Mouse (Mus musculus) hindbrain, embryonic 15.5 days (tissue): Measurements from ENCODE around the gene Slain2. TPM values are rescaled to one million over a fixed set of nuclear protein-coding genes. Genes with fewer than 3 reads are reported as not detected.
"Not testable (repeated sequence)": the region's sequence is repeated elsewhere in the genome, so short reads cannot be mapped to it uniquely, and the experiment has no call there.

Experiments used
- ATAC-seq: fragments of 200-750 bp; cut with Nextera tagmentation; 2 replicates; pipeline ENCODE4 v1.8.0; 2017; ENCODE audit warnings: low read depth, moderate number of reproducible peaks, moderate TSS enrichment; ENCODE audit not compliant: low FRiP score
- H3K27ac ChIP-seq: fragments of 300-500 bp; sonication (generic); replicated peaks from 2 replicates; pipeline ENCODE4 v1.5.1; 2015; ENCODE audit warnings: mild to moderate bottlenecking, inconsistent platforms
- H3K27me3 ChIP-seq: fragments of 300-500 bp; sonication (generic); 2 replicates; pipeline ENCODE4 v1.6.1; 2015; ENCODE audit warnings: control low read depth, inconsistent platforms
- H3K36me3 ChIP-seq: fragments of 300-500 bp; sonication (generic); 2 replicates; pipeline ENCODE4 v1.6.1; 2015; ENCODE audit warnings: control low read depth, inconsistent platforms
- H3K4me1 ChIP-seq: fragments of 300-500 bp; sonication (generic); replicated peaks from 2 replicates; pipeline ENCODE4 v1.6.1; 2015; ENCODE audit warnings: control low read depth, inconsistent platforms
- H3K4me2 ChIP-seq: fragments of 300-500 bp; sonication (generic); 2 replicates; pipeline ENCODE4 v1.6.1; 2015; ENCODE audit warnings: moderate library complexity, mild to moderate bottlenecking, inconsistent platforms
- H3K4me3 ChIP-seq: fragments of 300-500 bp; sonication (generic); 2 replicates; pipeline ENCODE4 v1.5.1; 2015; ENCODE audit warnings: mild to moderate bottlenecking, inconsistent platforms
- H3K9ac ChIP-seq: fragments of 300-500 bp; sonication (generic); 2 replicates; pipeline ENCODE4 v1.6.1; 2015; ENCODE audit warnings: inconsistent platforms
- H3K9me3 ChIP-seq: fragments of 300-500 bp; sonication (generic); 2 replicates; pipeline ENCODE4 v1.6.1; 2016; ENCODE audit warnings: control low read depth, inconsistent platforms
- WGBS: fragments of 180-500 bp; shearing (Covaris S2); methylation state at CpG from one replicate; pipeline ENCODE4 v1.1.7; 2015; 5-methylcytosine and 5-hydroxymethylcytosine counted together
- polyA plus RNA-seq: library from polyadenylated mRNA; unstranded; fragments of >200 nt; fragmentation: Nextera tagmentation; extraction: Ambion mirVana; gene quantifications from 2 replicates; pipeline ENCODE4 v1.2.1, GENCODE M21; 2015

The Slain2 gene
- polyA plus RNA-seq, 1 experiment from 2014 or later = 16.0 TPM

DNA sequence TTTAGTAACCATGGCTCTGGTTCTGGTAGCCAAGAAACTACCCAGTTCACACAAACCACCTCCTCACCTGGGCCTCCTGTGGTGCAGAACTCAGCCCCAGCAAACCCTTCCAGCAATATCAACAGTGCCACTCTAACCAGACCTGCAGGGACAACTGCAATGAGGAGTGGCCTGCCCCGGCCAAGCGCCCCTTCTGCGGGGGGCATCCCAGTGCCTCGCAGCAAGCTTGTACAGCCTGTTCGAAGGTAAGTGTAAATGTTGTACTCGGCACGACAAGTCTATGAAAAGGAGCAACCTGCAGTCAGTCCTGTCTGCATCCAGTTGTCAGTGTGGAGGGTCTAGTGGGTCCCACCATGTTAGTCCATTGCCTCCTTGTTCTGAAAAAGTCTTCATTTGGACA is 60.5 kb downstream of the Slain2 start, which contains the start of gene Gm10135:
Gene Gm10135 (minus strand): TSS at position 101 of the 400 bp plus-strand sequence.
- WGBS = 95% methylated on average over 7 of the region's 7 CpGs

DNA sequence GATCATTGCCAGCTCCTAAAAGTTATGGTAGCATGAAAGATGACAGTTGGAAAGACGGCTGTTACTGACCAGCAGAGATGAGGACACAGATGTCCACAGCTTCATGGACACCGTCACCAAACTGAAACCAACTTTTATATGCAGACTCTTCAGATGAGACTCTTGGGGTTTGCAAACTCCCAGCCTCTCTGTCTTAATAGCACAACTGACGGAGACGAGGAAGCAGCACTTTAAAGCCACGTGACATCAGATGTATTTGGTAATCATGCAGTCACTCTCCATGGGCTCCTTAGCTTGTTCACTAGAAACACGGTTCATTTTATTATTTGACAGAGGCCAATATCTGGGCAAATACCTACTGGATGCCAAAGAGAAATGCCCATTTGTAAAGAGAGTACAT is 61.9 kb downstream of the Slain2 start:
- WGBS = 87% methylated on average over 6 of the region's 6 CpGs
- no peak for ATAC-seq
- Histone ChIP-seq H3K4me3 (no peak overlapping the region), H3K9me3 (no peaks in the 10 kb centered on the region), H3K4me2 (no peak overlapping the region), H3K4me1 (no peaks in the 10 kb centered on the region), H3K27me3 (no peaks in the 10 kb centered on the region), H3K36me3 (peaks cover 40% of the 10 kb centered on the region), H3K9ac (no peak overlapping the region), H3K27ac (no peak overlapping the region)

More for the DNA sequence above, 60.5 kb downstream of the Slain2 start, which contains the start of gene Gm10135:
- H3K27ac ChIP-seq = no peak within 1 kb of the TSS
- peaks cover 39% of the 10 kb centered on the region for H3K36me3 ChIP-seq
- no peak within 1 kb of the TSS for H3K9ac ChIP-seq
- H3K9me3 ChIP-seq = no peaks in the 10 kb centered on the region
- H3K27me3 ChIP-seq = no peaks in the 10 kb centered on the region
- H3K4me3 ChIP-seq = no peak within 1 kb of the TSS
- ATAC-seq = peak; percentile 27; the same call in 1 of the 2 replicates
- no peaks in the 10 kb centered on the region for H3K4me1 ChIP-seq
- H3K4me2 ChIP-seq = no peak within 1 kb of the TSS

DNA sequence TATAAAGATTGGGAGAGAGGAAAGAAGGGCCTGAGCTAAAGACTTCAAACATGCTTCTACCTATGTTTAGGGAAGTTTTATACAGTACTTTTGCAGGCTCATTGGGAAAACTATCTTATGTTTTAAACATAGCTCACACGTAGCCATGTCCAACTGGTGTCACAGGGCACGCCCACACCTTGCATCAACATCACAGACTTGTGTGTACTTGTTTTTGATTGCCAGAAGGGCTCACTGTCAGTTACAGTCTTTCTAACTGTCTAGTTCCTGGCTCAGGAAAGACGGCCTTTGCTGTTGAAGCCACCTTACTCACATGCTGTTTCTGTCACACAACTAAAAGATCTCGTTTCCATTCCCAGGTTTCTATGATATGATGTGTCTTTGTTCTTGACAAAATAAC is 62.4 kb downstream of the Slain2 start:
- H3K36me3 ChIP-seq = peaks cover 40% of the 10 kb centered on the region

DNA sequence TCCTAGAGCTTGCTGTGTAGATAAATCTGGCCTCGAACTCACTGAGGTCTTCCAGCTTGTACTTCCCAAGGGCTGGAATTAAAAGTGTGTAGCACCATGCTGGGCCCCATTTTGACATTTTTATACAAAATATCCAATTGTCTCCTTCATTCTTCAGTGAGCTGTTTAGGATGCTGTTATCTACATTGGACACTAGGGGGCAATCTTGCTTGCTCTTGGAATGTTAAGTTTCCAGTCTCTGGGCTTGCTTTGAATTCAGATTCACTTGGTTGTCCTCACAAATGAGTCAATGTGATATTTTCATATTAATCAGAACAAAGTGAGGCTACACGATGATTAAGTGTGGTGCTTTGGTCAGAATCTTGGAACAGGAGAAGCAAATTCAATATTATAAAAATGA is 70.0 kb downstream of the Slain2 start:
- ATAC-seq = no peak
- H3K27me3 ChIP-seq = no peaks in the 10 kb centered on the region
- no peaks in the 10 kb centered on the region for H3K9me3 ChIP-seq
- H3K9ac ChIP-seq = no peak overlapping the region
- H3K4me3 ChIP-seq = no peak overlapping the region
- H3K4me1 ChIP-seq = no peaks in the 10 kb centered on the region
- no peak overlapping the region for H3K27ac ChIP-seq
- H3K4me2 ChIP-seq = no peak overlapping the region
- 0 out of 2 replicates have a peak, but pooled peaks cover 6% of the 10 kb centered on the region for H3K36me3 ChIP-seq
- WGBS = 11% methylated on average over 2 of the region's 2 CpGs

More for the DNA sequence above, 62.4 kb downstream of the Slain2 start:
- Histone ChIP-seq H3K4me1 (no peaks in the 10 kb centered on the region), H3K27ac (no peak overlapping the region), H3K4me2 (no peak overlapping the region), H3K9me3 (no peaks in the 10 kb centered on the region), H3K4me3 (no peak overlapping the region), H3K27me3 (no peaks in the 10 kb centered on the region), H3K9ac (no peak overlapping the region)
- ATAC-seq = no peak
- WGBS = 88% methylated on average over 4 of the region's 4 CpGs

DNA sequence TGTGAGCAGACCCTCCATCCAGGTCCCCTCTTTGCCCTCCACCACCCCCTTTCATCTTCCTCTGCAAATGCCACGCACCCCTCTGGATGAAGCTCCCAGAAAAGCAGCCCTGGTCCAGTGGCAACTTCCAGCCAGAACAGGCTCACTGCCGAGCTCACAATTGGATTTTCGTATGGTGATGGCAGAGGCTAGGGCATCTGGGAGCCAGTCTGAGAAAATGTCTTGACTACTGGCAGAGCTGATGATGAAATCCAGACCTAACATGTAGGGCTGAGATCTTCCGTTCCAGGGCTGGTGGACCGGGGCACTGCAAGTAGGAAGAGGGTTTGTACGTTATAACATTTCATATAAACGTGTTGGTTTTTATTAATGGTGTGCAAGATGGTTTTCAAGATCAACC is 73.7 kb downstream of the Slain2 start:
- H3K9me3 ChIP-seq = no peaks in the 10 kb centered on the region
- no peaks in the 10 kb centered on the region for H3K36me3 ChIP-seq
- H3K4me1 ChIP-seq = no peaks in the 10 kb centered on the region
- ATAC-seq = no peak
- no peak overlapping the region for H3K9ac ChIP-seq
- WGBS = 90% methylated on average over 7 of the region's 7 CpGs
- H3K4me2 ChIP-seq = no peak overlapping the region
- no peak overlapping the region for H3K4me3 ChIP-seq
- H3K27me3 ChIP-seq = no peaks in the 10 kb centered on the region
- H3K27ac ChIP-seq = no peak overlapping the region

DNA sequence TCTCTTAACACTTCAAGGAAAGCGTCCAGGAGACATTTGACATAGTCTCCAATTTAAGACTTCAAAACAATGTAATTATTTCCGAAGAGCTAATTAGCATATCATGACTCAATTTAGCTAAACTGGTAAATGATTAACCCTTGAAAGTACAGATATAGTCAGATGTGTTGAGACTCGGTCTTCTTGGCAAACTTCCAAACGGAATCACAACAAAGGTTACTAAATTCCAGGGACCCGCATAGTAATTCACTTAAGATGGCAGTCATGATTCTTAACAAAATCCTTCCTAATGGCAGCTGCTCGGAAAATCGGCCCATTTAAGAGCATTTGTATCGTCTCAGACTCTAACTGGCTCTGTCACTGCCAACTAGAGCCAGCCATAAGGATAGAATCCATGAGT is 75.7 kb downstream of the Slain2 start:
- Histone ChIP-seq H3K4me1 (no peaks in the 10 kb centered on the region), H3K27me3 (no peaks in the 10 kb centered on the region), H3K9ac (no peak overlapping the region), H3K9me3 (no peaks in the 10 kb centered on the region), H3K4me3 (no peak overlapping the region), H3K27ac (no peak overlapping the region), H3K4me2 (no peak overlapping the region), H3K36me3 (no peaks in the 10 kb centered on the region)
- ATAC-seq = no peak
- whole genome bisulfite sequencing = 58% methylated on average over 8 of the region's 8 CpGs

DNA sequence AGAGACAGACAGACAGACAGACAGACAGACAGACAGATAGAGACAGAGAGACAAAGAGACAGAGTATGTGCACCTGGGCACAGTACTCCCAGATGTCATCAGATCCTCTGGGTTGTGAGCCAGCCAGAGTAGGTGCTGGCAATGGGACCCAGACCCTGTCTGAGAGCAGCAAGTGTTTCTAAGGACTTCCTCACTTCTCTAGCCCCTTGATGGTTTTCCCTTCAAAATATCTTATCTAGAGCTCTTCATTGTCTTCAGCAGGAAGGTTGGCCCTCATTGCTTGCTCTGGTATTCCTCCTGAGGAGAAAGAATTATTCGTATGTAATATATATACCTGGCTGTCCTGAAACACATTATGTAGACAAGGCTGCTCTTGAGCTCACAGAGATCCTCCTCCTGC is 78.4 kb downstream of the Slain2 start:
- peaks cover 5% of the 10 kb centered on the region for H3K4me1 ChIP-seq
- no peak overlapping the region for H3K4me2 ChIP-seq
- no peaks in the 10 kb centered on the region for H3K27me3 ChIP-seq
- no peak overlapping the region for H3K27ac ChIP-seq
- no peaks in the 10 kb centered on the region for H3K9me3 ChIP-seq
- H3K4me3 ChIP-seq = no peak overlapping the region
- H3K36me3 ChIP-seq = no peaks in the 10 kb centered on the region
- H3K9ac ChIP-seq = no peak overlapping the region
- ATAC-seq = no peak
- WGBS = 94% methylated on average over 1 of the region's 1 CpGs

DNA sequence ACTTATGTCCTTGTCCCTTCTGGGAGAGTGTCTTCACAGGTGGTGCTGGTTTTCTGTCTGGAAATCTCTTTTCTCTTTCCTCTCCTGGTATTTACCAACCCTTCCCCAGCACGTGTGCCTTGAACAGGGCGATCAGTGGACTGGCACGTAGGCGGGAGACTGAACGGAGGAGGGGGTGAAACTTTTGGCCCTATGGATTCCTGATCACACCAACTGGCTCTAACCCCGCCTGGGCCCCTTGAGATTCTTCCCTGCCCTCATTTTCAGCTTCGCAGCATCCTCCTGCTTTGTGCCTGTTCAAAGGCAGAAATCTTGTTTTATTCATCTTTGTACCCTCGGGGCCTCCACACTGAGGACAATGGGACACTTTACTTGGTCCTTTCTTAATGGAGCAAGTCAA is 80.3 kb downstream of the Slain2 start:
- ATAC-seq = no peak
- Histone ChIP-seq H3K27me3 (no peaks in the 10 kb centered on the region), H3K9ac (no peak overlapping the region), H3K36me3 (no peaks in the 10 kb centered on the region), H3K9me3 (no peaks in the 10 kb centered on the region), H3K27ac (no peak overlapping the region), H3K4me1 (peaks cover 5% of the 10 kb centered on the region), H3K4me3 (no peak overlapping the region), H3K4me2 (no peak overlapping the region)
- 28% methylated on average over 8 of the region's 8 CpGs for WGBS

DNA sequence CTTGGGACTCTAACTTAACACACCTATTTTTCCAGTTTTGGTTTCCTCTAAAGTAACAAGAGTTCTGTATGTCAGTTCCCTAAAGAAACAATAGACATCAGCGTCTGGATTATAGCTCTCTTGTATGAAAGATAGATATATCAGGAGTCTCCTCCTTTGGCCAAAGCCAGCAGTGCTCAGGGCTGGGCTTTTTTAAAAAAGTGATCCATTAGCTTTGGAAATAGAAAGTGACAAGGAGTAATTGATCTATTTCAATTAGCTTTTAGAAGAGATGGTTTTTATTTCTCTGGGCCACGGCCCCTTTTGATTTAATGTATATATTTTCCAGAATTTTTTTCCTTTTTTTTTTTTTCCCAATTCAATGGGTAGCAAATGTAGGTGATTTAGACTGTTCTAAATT is 80.8 kb downstream of the Slain2 start:
- Histone ChIP-seq H3K4me1 (peaks cover 5% of the 10 kb centered on the region), H3K27me3 (no peaks in the 10 kb centered on the region), H3K4me3 (no peak overlapping the region), H3K36me3 (no peaks in the 10 kb centered on the region), H3K9me3 (no peaks in the 10 kb centered on the region), H3K4me2 (no peak overlapping the region), H3K9ac (no peak overlapping the region), H3K27ac (no peak overlapping the region)
- 46% methylated on average over 2 of the region's 2 CpGs for WGBS
- ATAC-seq = no peak

DNA sequence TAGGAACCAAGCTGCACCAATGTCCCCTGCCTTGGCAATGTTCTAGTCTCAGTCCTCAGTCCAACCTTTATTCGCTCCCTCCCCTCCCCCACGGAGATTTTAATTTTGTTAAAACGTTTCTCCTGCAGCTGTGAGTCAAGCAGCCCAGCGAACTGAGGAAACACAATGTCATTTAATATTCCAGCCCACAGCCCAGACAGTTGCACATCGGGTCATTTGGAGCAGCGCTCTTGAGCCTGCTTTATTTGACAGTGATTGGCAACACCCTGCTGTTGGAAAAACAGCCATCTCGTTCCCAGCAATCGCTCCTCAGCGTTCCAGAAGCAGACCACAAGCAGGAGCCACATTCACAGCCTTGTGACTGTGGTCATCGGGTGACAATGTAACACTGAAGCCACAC is 81.3 kb downstream of the Slain2 start:
- H3K4me3 ChIP-seq = no peak overlapping the region
- no peaks in the 10 kb centered on the region for H3K36me3 ChIP-seq
- 0 out of 2 replicates have a peak overlapping the region, but pooled peaks have one; percentile 11 for H3K4me2 ChIP-seq
- peaks cover 5% of the 10 kb centered on the region for H3K4me1 ChIP-seq
- H3K27ac ChIP-seq = no peak overlapping the region
- WGBS = 11% methylated on average over 10 of the region's 10 CpGs
- no peaks in the 10 kb centered on the region for H3K27me3 ChIP-seq
- H3K9me3 ChIP-seq = no peaks in the 10 kb centered on the region
- ATAC-seq = peak; percentile 19; the same call in 1 of the 2 replicates
- no peak overlapping the region for H3K9ac ChIP-seq

DNA sequence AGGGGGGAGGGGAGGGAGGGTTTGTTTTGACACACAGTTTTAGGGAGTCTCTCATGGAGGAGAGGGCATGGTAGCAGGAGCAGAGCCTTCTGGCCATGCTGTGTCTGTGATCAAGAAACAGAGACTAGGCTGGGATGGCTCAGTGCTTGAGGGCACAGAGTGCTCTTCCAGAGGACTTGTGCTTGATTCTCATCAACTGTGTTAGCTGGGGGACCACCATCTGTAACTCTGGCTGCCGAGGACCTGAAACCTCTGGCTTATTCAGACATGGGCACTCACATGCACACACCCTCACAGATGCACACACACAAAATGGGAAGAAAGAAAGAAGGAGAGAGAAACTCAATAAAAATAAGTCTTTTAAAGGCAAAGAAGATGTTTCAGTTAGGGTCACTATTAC is 84.4 kb downstream of the Slain2 start:
- not testable (repeated sequence) for H3K4me1 ChIP-seq, H3K9me3 ChIP-seq, H3K4me2 ChIP-seq, ATAC-seq, H3K27ac ChIP-seq, H3K27me3 ChIP-seq, H3K9ac ChIP-seq, H3K4me3 ChIP-seq, H3K36me3 ChIP-seq
- WGBS = 91% methylated on average over 1 of the region's 1 CpGs

DNA sequence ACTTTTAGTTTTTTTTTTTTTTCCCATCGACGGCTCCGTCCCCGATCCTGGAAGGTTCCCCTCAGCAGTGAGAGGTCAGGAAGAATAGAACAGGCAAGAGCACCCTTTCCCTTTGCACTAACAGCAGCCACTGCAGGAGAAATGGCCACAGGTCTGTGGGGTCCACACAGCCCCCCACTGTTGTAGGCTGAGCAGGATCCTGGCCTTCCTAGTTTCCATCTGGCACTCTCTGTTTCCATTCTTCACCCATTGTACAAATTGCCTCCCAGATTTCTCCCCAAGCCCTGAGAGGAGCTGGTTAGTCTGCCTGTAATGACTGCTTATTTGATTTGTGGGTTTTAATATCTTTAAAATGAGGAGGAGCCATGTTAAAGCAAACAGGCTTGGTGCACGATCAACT is 89.9 kb downstream of the Slain2 start:
- no peak for ATAC-seq
- Histone ChIP-seq H3K9me3 (no peaks in the 10 kb centered on the region), H3K27ac (no peak overlapping the region), H3K9ac (no peak overlapping the region), H3K4me1 (peaks cover 8% of the 10 kb centered on the region; the same call in 1 of the 2 replicates), H3K27me3 (peaks cover 5% of the 10 kb centered on the region; the same call in 1 of the 2 replicates), H3K4me2 (no peak overlapping the region), H3K36me3 (no peaks in the 10 kb centered on the region), H3K4me3 (no peak overlapping the region)
- 85% methylated on average over 5 of the region's 5 CpGs for WGBS
